Mouse (Mus musculus) layer of hippocampus, adult 6 months (tissue): ENCODE measurements around the gene Gm20816. TPM values are rescaled to one million over a fixed set of nuclear protein-coding genes. Genes with fewer than 3 reads are reported as not detected.

Source experiments
- long read RNA-seq, 2 experiments: library from polyadenylated mRNA; unstranded; transcript quantifications; one replicate each; pipeline ENCODE4 v2.0.0; 2019 to 2020
- polyA plus RNA-seq: library from polyadenylated mRNA; unstranded; fragments of <200 nt; fragmentation: Nextera tagmentation; gene quantifications from 2 replicates; pipeline ENCODE4 v1.2.3, GENCODE M21; 2021

The Gm20816 gene
- polyA plus RNA-seq = not detected in 2 replicates
- long read RNA-seq, experiment 1 = 0 reads
- long read RNA-seq, experiment 2 = 0 reads

GRCm38 (mm10) chrY:68537655-68538054, at the start of gene Gm20816:
Gene Gm20816 (plus strand): TSS chrY:68537955.

Other genes starting within 250 kb of the Gm20816 start
- not detected in 2 replicates for gene Gm20937, start 243.1 kb upstream of the Gm20816 start, polyA plus RNA-seq